Mouse (Mus musculus) fat pad, adult 2 months (tissue): ENCODE results near the gene Sncg.

Source experiments
- DNase-seq: peaks from one replicate; pipeline ENCODE4 v3.0.0-alpha.2; 2011; ENCODE audit warnings: low read depth, low spot score; ENCODE audit errors: extremely low read depth

Sncg gene

DNA sequence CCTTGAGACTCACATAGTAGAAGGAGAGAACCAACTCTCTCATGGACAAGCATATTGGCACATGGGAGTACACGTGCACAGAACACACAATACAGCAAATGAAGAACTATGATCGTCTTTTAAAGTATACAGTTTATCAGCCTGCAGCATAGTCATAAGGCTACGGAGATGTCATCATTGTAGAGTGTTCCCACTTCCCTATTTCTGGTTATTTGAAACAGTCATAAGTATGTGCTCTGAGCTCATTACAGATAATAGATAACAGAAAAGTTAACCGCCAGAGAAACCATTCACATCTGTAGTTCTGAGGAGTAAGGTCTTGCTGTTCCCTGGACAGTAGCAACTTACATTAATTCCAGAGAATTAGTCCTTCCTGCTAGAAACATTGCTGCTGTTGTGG, 31.5 kb downstream of the Sncg start:
- no peak for DNase-seq

DNA sequence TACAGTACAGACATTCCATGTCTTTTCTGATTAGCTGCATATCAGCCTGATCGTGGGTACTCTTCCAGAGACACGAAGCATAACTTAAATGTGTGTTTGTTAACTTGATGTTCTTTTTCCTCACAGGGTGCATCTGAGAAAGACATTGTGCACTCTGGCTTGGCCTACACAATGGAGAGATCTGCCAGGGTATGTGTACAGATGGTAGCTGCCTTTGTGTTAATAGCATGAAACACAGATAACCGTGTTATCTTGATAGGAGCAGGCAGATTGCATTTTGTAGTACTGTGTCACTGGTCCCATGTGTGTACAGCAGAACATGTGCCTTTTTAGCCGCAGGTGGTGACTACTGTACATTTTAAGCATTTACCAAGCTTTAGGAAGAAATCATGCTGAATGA, 32.6 kb downstream of the Sncg start:
- no peak for DNase-seq

DNA sequence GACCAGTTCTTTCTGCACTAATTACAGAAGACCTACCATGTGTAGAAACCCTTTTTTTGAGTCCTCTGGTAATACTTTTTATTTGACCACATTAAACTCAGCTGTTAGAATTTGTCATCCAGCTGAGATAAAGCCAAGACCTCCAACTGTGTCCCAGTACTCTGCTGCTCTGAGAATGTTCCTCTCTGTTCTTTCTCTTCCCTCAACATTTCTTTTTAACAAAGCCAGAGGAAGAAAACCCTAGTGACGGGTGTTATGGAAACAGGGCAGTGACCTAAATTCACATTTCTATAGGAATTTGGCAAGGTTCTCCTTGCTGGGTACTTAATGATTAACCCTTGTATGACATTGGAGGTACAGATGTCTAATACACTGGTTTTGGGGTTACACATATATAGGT, 35.1 kb downstream of the Sncg start:
- no peak for DNase-seq

DNA sequence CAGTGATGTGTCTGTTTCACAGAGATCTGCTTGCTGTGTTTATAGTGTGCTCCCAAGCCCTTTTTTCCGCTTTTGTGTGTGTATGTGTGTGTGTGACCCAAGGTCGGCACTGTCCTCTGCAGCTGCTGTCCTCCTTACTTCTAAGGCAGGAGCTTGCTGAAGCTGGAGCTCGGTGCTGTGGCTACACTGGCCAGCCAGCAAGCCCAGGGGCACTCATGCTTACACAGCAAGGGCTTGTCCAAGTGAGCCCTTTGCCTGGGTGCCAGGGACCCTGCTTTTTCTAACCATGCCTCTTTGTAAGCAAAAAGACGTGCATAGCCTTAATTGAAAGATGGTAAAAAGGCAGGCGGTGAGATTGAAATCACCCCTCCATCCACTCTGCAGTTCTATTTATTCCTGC, 42.1 kb downstream of the Sncg start:
- no peak for DNase-seq

DNA sequence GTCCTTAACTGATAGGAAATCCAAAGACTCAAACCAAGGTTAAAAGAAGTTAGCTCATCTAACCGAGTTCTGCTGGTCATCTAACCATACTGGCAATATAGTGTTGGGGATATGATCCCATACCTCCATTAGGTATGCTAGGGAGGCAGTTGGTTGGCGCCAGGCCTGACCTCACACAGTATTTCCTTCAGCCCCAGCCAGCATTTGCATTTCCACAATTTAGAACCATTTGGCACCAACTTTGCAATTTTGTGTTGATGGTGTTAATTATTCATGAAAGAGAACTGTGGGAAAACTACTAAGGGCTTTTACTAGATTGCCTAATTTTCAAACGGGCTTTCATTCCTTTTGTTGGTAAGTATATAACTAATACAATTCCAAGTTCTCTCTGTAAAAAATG, 42.7 kb downstream of the Sncg start:
- DNase-seq, result no peak

DNA sequence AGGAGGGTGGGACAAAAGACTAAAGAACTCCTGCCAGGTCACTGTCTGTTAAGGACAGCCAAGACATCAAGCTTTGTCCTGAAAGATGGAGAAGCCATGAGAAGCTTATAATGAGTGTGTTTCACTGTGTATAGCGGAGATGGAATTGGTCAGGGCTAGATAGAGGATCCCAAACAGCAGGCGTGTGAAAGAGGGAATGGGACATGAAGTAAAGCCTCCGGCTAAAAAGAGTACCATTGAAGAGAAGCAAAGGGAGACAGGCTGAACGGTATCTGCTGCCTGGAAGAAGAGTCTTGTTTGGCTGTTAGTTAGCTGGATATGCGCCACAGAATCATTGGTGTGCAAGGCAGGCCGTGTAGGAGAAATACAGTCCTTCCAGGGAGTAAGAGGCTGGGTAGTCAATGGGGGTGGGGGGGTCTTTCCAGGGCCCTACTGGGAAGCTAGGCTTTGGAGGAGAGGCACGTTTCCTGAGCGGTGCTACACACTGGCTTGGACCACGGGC, 43.9 kb downstream of the Sncg start:
- no peak for DNase-seq

DNA sequence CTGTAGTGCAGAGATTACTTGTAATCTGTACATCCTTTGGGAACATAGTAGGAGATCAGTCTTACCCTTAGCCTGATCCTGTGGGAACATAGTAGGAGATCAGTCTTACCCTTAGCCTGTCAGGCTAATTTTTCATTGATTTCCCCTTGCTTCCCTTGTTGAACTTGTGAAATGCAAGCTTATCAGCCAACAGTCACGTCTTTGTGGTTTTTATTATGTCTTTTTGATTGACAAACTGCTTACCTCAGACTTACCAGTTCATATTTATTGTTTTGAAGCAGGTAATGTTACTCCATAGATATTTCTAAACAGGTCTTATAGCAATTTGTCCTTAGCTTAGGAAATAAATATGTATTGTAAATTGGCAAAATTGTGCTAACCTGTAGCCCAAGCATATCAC, 47.0 kb downstream of the Sncg start:
- DNase-seq, result no peak

DNA sequence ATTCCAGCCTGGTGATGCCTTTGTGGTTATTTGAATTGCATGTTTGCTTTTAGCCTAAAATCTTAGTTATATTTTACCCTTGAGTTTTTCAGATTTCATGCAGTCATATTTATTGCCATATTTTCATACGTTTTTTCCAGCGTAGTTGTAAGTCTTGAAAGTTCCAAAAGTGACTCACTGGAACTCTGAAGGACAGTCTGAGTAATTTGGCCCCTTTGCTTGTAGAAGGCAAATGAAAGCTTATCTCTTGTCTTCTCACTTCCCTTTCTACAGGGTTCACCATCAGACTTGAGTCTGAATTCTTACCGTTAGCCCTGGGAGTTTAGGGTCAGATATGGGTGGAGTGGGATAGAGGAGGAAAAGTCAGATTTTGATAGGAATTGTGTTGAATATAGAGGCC, 48.0 kb downstream of the Sncg start:
- no peak for DNase-seq

DNA sequence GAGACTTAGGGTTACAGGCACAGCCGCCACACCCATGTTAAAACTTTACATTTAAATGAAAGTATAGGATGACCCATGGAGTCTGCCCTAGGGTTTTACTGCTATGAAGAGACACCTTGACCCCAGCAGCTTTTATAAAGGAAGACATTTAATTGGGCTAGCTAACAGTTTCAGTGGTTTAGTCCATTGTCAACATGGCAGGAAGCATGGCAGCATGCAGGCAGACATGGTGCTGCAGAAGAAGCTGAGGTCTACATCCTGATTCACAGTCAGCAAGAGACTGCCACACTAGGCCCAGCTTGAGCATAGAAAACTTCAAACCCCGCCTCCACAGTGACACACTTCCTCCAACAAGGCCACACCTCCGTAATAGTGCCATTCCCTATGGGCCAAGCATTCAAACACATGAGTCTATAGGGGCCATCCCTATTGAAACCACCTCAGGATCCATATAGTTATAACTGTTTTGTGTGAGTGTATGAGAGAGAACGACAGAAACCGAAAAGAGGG, 51.0 kb downstream of the Sncg start:
- DNase-seq, result no peak
